Mouse (Mus musculus): ENCODE measurements at regions not wholly inside any gene's neighbourhood (a gene's known extent, or its start where the extent isn't known, plus 50 kb on each side); places are given as distances from the start of the nearest gene placed in this dataset.

- TF ChIP-seq CTCF (conservative IDR thresholded peaks at IDR 0.05; ENCODE audit: low read length) = no peak
- no peak for TF ChIP-seq NANOG (IDR thresholded peaks at IDR 0.05; ENCODE audit: borderline replicate concordance, low read length)
Measured at GRCm38 (mm10) chr17:45318211-45319076, 115.1 kb downstream of the Cdc5l start.
